Mouse (Mus musculus) cerebellum, adult 2 months (tissue): ENCODE results near the gene Ccdc87.

ENCODE experiments used
- CTCF ChIP-seq: fragments of 200-500 bp; IDR thresholded peaks from 2 replicates; pipeline ENCODE4 v1.5.1; 2011; ENCODE audit warnings: low read depth, mild to moderate bottlenecking, control low read depth, low read length, moderate library complexity, borderline replicate concordance; ENCODE audit not compliant: insufficient read depth
- POLR2A ChIP-seq: fragments of 200-500 bp; IDR thresholded peaks from 2 replicates; pipeline ENCODE4 v1.6.1; 2011; ENCODE audit warnings: low read length, control low read depth, borderline replicate concordance; ENCODE audit not compliant: insufficient read depth

- no peak for TF ChIP-seq CTCF
- TF ChIP-seq POLR2A, result no peak
Measured at GRCm38 (mm10) chr19:4799083-4799482, 40.1 kb upstream of the Ccdc87 start.
